Mouse (Mus musculus): ENCODE measurements around the gene Phf21b. TPM values are rescaled to one million over a fixed set of nuclear protein-coding genes. Genes with fewer than 3 reads are reported as not detected.

The Phf21b gene
- 0.57 to 1.9 TPM (median 1.5 TPM) in 4 replicates for total RNA-seq (2023; ENCODE audit: inconsistent age)

DNA sequence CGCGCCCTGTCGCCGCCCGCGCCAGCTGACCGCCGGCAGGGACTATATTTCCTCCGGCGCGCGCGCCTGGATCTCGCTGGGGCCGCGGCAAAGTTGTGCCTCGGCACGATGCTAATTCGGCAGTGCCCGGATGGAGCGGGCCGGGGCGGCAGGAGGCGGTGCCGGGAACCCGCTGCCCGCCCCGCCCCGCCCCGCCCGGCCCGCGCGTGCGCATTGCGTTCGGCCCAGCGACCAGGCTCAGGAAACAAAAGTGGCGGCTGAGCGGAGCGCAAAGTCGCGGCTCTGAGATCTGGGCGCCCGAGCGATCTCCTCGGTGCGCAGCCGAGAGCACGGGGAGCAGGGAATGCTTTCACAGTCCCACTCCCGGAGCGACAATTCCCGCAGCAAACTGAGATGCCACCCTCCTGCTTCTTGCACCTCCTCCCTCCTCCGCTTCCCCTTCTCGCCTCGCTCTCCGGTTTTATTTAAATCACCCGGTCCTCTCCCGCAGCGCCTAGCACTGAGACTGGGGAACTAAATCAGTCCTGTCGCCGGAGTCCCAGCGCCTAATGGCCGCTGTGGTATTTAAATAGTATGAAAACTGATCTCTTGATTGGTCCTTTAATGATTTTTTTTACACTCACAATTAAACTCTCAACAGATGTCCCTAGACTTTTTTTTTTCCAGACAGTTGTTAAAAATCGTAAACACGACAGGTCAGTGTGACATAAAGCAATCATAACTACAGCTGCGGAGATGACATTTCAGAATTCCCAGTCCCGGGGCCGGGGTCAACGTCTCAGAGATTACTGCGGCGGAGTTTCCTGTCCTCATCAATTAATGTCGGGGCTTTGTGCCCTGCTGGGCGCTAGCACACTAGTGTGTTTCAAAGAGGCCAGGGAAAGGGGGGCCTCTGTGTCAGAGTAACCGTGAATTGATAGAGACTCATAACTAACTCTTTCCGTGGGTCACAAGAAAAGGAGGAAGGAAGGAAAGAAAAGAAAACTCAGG is at the start of gene Phf21b:
TSS of gene Phf21b (minus strand) at position 44 of the 990 bp plus-strand sequence.

Other genes with a start within 250 kb of the Phf21b start
- gene Prr5, start 186.4 kb downstream of the Phf21b start, total RNA-seq (2023; ENCODE audit: inconsistent age): 86.7 to 103 TPM (median 94.1 TPM) in 4 replicates
- 0.87 to 2.9 TPM (median 1.7 TPM) in 4 replicates for gene Arhgap8, start 136.0 kb downstream of the Phf21b start, total RNA-seq (2023; ENCODE audit: inconsistent age)
- gene Gm29666, start 64.0 kb upstream of the Phf21b start, total RNA-seq (2023; ENCODE audit: inconsistent age): 0.69 to 1.1 TPM (median 0.86 TPM) in 4 replicates
- gene Nup50, start 67.4 kb upstream of the Phf21b start, total RNA-seq (2023; ENCODE audit: inconsistent age): 53.0 to 58.3 TPM (median 53.5 TPM) in 4 replicates
- gene 5031439G07Rik, start 132.5 kb upstream of the Phf21b start, total RNA-seq (2023; ENCODE audit: inconsistent age): 74.6 to 97.7 TPM (median 77.9 TPM) in 4 replicates
- not detected in 4 replicates for gene Upk3a, start 161.1 kb upstream of the Phf21b start, total RNA-seq (2023; ENCODE audit: inconsistent age)
- gene Fam118a, start 172.9 kb upstream of the Phf21b start, total RNA-seq (2023; ENCODE audit: inconsistent age): 19.6 to 26.2 TPM (median 20.7 TPM) in 4 replicates